Mouse (Mus musculus): ENCODE data around the gene Dmrtc1c1. TPM values are rescaled to one million over a fixed set of nuclear protein-coding genes. Genes with fewer than 3 reads are reported as not detected.

Gene Dmrtc1c1
- polyA plus RNA-seq (2017; shearing (Covaris generic)) = not detected

GRCm38 (mm10) chrX:102802663-102803062, at the start of gene Dmrtc1c1:
Dmrtc1c1 (plus strand) TSS chrX:102802963.

GRCm38 (mm10) chrX:102854516-102854915, 51.8 kb downstream of the Dmrtc1c1 start, which contains the start of gene Dmrtc1c2:
Dmrtc1c2 (minus strand) TSS chrX:102854616.

Other genes with a start within 250 kb of the Dmrtc1c1 start
- not detected for gene Phka1, start 158.7 kb upstream of the Dmrtc1c1 start, polyA plus RNA-seq (2017; shearing (Covaris generic))
- gene Gm3880, start 116.0 kb upstream of the Dmrtc1c1 start, polyA plus RNA-seq (2017; shearing (Covaris generic)) = not detected
- not detected for gene Gm9112, start 95.3 kb upstream of the Dmrtc1c1 start, polyA plus RNA-seq (2017; shearing (Covaris generic))
- not detected for gene Dmrtc1b, start 95.1 kb upstream of the Dmrtc1c1 start, polyA plus RNA-seq (2017; shearing (Covaris generic))
- gene Dmrtc1c2, start 51.7 kb downstream of the Dmrtc1c1 start, polyA plus RNA-seq (2017; shearing (Covaris generic)) = not detected
- gene 1700031F05Rik, start 65.0 kb downstream of the Dmrtc1c1 start, polyA plus RNA-seq (2017; shearing (Covaris generic)) = not detected
- gene Dmrtc1a, start 105.7 kb downstream of the Dmrtc1c1 start, polyA plus RNA-seq (2017; shearing (Covaris generic)) = not detected
- gene 1700011M02Rik, start 105.9 kb downstream of the Dmrtc1c1 start, polyA plus RNA-seq (2017; shearing (Covaris generic)) = not detected
- gene 1700018G05Rik, start 125.4 kb downstream of the Dmrtc1c1 start, polyA plus RNA-seq (2017; shearing (Covaris generic)) = not detected

Measured in naive thymus-derived CD4-positive, alpha-beta T cell, adult 5 months (primary cell).